Mouse (Mus musculus) G1E (cell line): ENCODE data around the gene Gpr157. TPM values are rescaled to one million over a fixed set of nuclear protein-coding genes. Genes with fewer than 3 reads are reported as not detected.

ENCODE experiments used
- ATAC-seq: 2 replicates; pipeline ENCODE4 v1.8.0; 2016; ENCODE audit warnings: mild to moderate bottlenecking; ENCODE audit not compliant: insufficient number of reproducible peaks, poor library complexity, low FRiP score, severe bottlenecking; ENCODE audit errors: extremely low read depth
- DNase-seq: peaks from one replicate; pipeline ENCODE4 v3.0.0; 2012; ENCODE audit warnings: low spot score
- H3K27me3 ChIP-seq: 2 replicates; pipeline ENCODE4 v1.6.1; 2012; ENCODE audit warnings: mild to moderate bottlenecking, low read length, inconsistent platforms; ENCODE audit not compliant: insufficient read depth
- H3K36me3 ChIP-seq: replicated peaks from 2 replicates; pipeline ENCODE3; 2012; ENCODE audit warnings: mild to moderate bottlenecking, inconsistent platforms
- H3K4me1 ChIP-seq: 2 replicates; pipeline ENCODE4 v1.6.1; 2012; ENCODE audit warnings: low read depth, low read length, inconsistent platforms, mixed read lengths; ENCODE audit not compliant: insufficient read depth
- H3K4me3 ChIP-seq: 2 replicates; pipeline ENCODE4 v1.5.1; 2012; ENCODE audit warnings: low read depth, mild to moderate bottlenecking, inconsistent platforms, low read length, moderate library complexity, mixed read lengths
- H3K9me3 ChIP-seq: replicated peaks from 2 replicates; pipeline ENCODE4 v1.6.1; 2012; ENCODE audit warnings: inconsistent platforms
- CTCF ChIP-seq: IDR thresholded peaks from 2 replicates; pipeline ENCODE4 v1.5.1; 2012; ENCODE audit warnings: low read depth, low read length, inconsistent platforms, mixed read lengths
- GATA1 ChIP-seq: IDR thresholded peaks from 2 replicates; pipeline ENCODE4 v1.6.1; 2012; ENCODE audit warnings: borderline replicate concordance, low read length, inconsistent platforms, mixed read lengths
- GATA2 ChIP-seq: IDR thresholded peaks from 2 replicates; pipeline ENCODE4 v1.6.1; 2012; ENCODE audit warnings: low read depth, low read length, inconsistent platforms, borderline replicate concordance
- POLR2AphosphoS5 ChIP-seq: IDR thresholded peaks from 2 replicates; pipeline ENCODE4 v1.6.1; 2012; ENCODE audit warnings: low read depth, low read length, inconsistent platforms; ENCODE audit not compliant: insufficient replicate concordance
- TAL1 ChIP-seq: conservative IDR thresholded peaks from 2 replicates; pipeline ENCODE4 v1.6.1; 2012; ENCODE audit warnings: low read depth, low read length, inconsistent platforms, mixed read lengths
- polyA plus RNA-seq: library from polyadenylated mRNA; stranded (reverse); fragments of >175 nt; gene quantifications from 2 replicates; pipeline ENCODE4 v1.2.3, GENCODE M21; 2012
- total RNA-seq, 2 experiments: library from RNA; stranded (forward) in 1 of 2; stranded (reverse) in 1 of 2; fragments of 200-1000 nt in 1 of 2; fragments of >200 nt in 1 of 2; fragmentation: Nextera tagmentation in 1 of 2; gene quantifications; 2 replicates each; pipeline ENCODE4 v1.2.3; 2014 to 2017

Gene Gpr157
- total and polyA plus RNA-seq, 3 experiments: 0.01 to 0.11 TPM; not detected in 1

DNA sequence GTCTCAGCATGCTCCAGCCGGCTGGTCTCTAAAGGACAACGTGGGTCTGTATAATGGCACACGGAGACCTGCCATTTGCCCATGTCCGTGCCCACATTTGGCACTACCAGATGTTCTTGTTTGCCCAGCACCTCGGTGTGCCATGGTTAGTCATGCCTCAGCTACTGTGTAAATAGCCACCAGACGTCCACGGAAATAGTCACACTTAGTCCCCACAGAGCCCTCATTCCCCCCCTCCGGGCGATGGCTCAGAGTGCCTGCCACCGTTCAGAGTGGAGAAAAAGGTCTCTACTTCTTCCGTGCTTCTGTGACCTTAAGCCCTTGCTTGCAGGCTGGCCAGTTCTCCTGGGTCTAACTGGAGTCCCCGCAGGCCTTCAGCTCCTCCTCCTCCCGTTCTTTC lies 51.9 kb downstream of the Gpr157 start:
- no peak for ATAC-seq
- Histone ChIP-seq H3K27me3 (peaks cover 31% of the 10 kb centered on the region; the same call in 1 of the 2 replicates), H3K4me1 (peaks cover 14% of the 10 kb centered on the region), H3K36me3 (no peaks in the 10 kb centered on the region), H3K9me3 (no peaks in the 10 kb centered on the region), H3K4me3 (no peak overlapping the region)
- TF ChIP-seq GATA1 (no peak), CTCF (no peak), POLR2AphosphoS5 (no peak), GATA2 (no peak), TAL1 (no peak)
- no peak for DNase-seq

DNA sequence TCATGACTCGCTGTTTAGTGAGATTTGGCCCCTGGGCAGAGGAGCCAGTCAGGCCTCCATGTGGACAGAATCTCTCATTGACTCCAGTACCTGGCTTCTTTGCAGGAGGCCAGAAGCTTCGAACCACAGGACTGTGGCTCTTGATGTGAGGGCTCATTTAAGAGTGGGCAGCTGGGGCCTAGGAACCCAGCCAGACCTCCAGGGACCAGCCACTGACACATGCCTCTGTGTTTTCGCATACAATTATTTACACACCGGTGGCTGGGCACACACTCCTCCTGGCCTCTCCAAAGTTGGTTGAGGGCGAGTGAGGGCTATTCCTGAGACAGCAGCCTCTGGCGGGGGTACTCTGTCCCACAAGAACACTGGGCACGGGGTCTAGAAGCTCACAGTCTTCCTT lies 53.2 kb downstream of the Gpr157 start:
- peaks cover 14% of the 10 kb centered on the region for H3K4me1 ChIP-seq
- no peak overlapping the region for H3K4me3 ChIP-seq
- DNase-seq: no peak
- H3K27me3 ChIP-seq: peaks cover 31% of the 10 kb centered on the region; the same call in 1 of the 2 replicates
- no peaks in the 10 kb centered on the region for H3K36me3 ChIP-seq
- TF ChIP-seq GATA1 (no peak), CTCF (no peak), GATA2 (no peak), TAL1 (no peak), POLR2AphosphoS5 (no peak)
- ATAC-seq: no peak
- H3K9me3 ChIP-seq: no peaks in the 10 kb centered on the region

DNA sequence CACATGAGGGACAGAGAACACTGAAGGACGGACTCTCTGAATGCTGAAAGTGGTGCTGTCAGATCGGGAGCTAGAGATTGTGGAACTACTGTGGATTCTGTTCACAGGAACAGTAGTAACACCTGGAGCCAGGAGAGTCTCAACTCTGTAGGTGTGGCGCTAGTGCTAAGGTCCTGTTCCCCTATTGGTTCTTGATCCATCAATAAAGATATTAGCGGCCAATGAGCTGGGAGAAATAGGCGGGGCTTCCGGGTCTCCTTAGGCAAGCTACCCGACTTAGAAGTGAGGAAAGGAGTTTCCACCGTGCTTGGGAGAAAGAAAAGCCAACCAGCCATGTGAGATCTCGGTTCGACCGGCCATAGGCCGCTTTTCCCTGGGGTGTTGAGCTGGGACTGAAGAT lies 57.1 kb downstream of the Gpr157 start:
- H3K4me3 ChIP-seq: no peak overlapping the region

DNA sequence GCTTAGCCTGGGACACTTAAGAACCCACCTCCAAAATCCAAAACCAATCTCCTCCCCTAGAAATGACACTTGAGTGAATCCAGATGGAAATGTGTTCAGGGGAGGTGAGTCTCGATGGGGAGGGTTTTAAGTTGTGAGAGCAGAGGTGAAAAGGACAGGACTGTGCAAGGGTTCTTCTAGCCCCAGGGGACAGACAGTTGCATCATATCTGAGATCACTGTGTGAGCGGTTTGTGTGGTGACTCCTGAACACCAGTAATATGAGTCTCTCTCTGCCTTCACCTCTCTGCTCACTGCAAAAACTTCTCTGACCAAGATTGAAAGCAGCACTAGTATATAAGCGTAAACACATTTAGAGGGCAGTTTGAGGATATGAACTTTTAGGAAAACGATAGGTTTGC lies 59.1 kb downstream of the Gpr157 start:
- no peak for TF ChIP-seq TAL1
- no peak for TF ChIP-seq POLR2AphosphoS5
- TF ChIP-seq GATA2: no peak
- no peak for TF ChIP-seq CTCF
- no peak for TF ChIP-seq GATA1
- Histone ChIP-seq H3K4me3 (no peak overlapping the region), H3K36me3 (no peaks in the 10 kb centered on the region), H3K27me3 (peaks cover 25% of the 10 kb centered on the region; the same call in 1 of the 2 replicates), H3K9me3 (no peaks in the 10 kb centered on the region), H3K4me1 (peaks cover 6% of the 10 kb centered on the region; the same call in 1 of the 2 replicates)
- DNase-seq: no peak
- ATAC-seq: no peak

More for the DNA sequence above, 57.1 kb downstream of the Gpr157 start:
- H3K9me3 ChIP-seq: no peaks in the 10 kb centered on the region
- peaks cover 37% of the 10 kb centered on the region; the same call in 1 of the 2 replicates for H3K27me3 ChIP-seq
- H3K4me1 ChIP-seq: peaks cover 2% of the 10 kb centered on the region; the same call in 1 of the 2 replicates
- DNase-seq: no peak
- H3K36me3 ChIP-seq: no peaks in the 10 kb centered on the region
- no peak for ATAC-seq
- TF ChIP-seq GATA1: no peak
- TF ChIP-seq CTCF: no peak
- no peak for TF ChIP-seq GATA2
- TF ChIP-seq TAL1: no peak
- no peak for TF ChIP-seq POLR2AphosphoS5

DNA sequence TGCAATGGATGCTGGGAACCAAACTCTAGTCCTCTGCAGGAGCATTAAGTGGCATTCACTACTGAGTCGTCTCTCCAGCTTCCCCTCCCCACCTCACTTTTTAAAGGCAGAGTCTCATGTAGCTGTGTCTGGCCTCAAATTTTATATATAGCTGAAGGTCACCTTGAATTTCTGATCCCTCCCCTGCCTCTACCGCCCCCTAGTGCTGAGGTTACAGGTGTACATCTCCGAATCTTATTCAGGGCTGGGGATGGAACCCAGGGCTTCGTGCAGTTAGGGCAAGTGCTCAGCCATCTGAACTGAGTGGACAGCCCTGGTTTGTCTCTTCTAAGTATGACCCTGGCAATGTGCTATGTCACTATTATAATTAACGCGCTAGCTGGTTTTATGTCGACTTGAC lies 63.9 kb downstream of the Gpr157 start:
- Histone ChIP-seq H3K36me3 (no peaks in the 10 kb centered on the region), H3K4me1 (peaks cover 16% of the 10 kb centered on the region), H3K27me3 (peaks cover 12% of the 10 kb centered on the region; the same call in 1 of the 2 replicates), H3K9me3 (no peaks in the 10 kb centered on the region), H3K4me3 (no peak overlapping the region)
- TF ChIP-seq POLR2AphosphoS5 (no peak), GATA2 (no peak), CTCF (0 out of 2 replicates have a peak, but pooled peaks have one; percentile 19)
- no peak for ATAC-seq
- no peak for DNase-seq

DNA sequence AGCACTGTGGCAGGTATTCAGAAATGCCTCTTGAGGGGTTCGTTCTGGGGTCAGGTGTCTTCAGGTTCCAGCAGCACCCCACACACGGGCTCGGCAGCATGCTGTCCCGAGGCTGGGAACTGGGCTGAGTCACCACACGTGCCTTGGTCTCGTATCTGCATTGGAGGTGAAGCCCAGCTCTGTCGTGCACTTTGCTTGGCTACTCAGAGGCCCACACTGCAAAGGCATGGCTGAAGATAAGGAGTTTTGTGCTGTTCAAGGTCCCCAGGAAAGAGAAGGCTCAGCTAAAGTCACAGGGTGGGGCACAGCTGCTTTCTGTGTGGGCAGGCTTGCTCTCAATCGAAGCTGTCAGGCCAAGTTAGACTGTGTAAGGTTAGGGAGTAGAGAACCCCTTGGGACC lies 65.3 kb downstream of the Gpr157 start:
- DNase-seq: no peak
- peaks cover 16% of the 10 kb centered on the region for H3K4me1 ChIP-seq
- ATAC-seq: no peak
- no peak overlapping the region for H3K4me3 ChIP-seq
- TF ChIP-seq CTCF: no peak
- no peak for TF ChIP-seq GATA2
- TF ChIP-seq TAL1: no peak
- TF ChIP-seq POLR2AphosphoS5: no peak
- TF ChIP-seq GATA1: no peak
- H3K9me3 ChIP-seq: no peaks in the 10 kb centered on the region
- H3K27me3 ChIP-seq: peaks cover 13% of the 10 kb centered on the region
- no peaks in the 10 kb centered on the region for H3K36me3 ChIP-seq
